Mouse (Mus musculus) frontal cortex, postnatal 25 days (tissue): ENCODE data around the gene Gm49405.

Experiments
- DNase-seq, 2 experiments: peaks; one replicate each; pipeline ENCODE4 v3.0.0; 2022; ENCODE audit warnings: low spot score in 2 of 2

Gm49405 gene

GRCm38 (mm10) chr19:3986334-3986733 lies 14.1 kb upstream of the Gm49405 start, which contains the start of gene Acy3:
TSS of gene Acy3 (plus strand) at chr19:3986570.
- peak; percentile 30 to 35 for DNase-seq

- no peak for DNase-seq
Observed at GRCm38 (mm10) chr19:3988066-3988465, 12.4 kb upstream of the Gm49405 start.

GRCm38 (mm10) chr19:3988750-3989149 lies 11.7 kb upstream of the Gm49405 start:
- DNase-seq = no peak

- no peak for DNase-seq
Observed at GRCm38 (mm10) chr19:3990804-3991203, 9.6 kb upstream of the Gm49405 start.

GRCm38 (mm10) chr19:3991562-3991961 lies 8.9 kb upstream of the Gm49405 start:
- no peak for DNase-seq

GRCm38 (mm10) chr19:3991966-3992365 lies 8.5 kb upstream of the Gm49405 start:
- no peak for DNase-seq

- no peak for DNase-seq
Observed at GRCm38 (mm10) chr19:3992416-3992815, 8.0 kb upstream of the Gm49405 start, which contains the start of gene Tbx10. TSS of gene Tbx10 (plus strand) at chr19:3992752.

GRCm38 (mm10) chr19:3994932-3995331 lies 5.5 kb upstream of the Gm49405 start:
- DNase-seq = no peak

- DNase-seq = no peak
Observed at GRCm38 (mm10) chr19:3995505-3995904, 4.9 kb upstream of the Gm49405 start.

GRCm38 (mm10) chr19:3996106-3996505 lies 4.3 kb upstream of the Gm49405 start:
- no peak for DNase-seq

GRCm38 (mm10) chr19:3996747-3997146 lies 3.7 kb upstream of the Gm49405 start:
- no peak for DNase-seq

GRCm38 (mm10) chr19:3997231-3997630 lies 3.2 kb upstream of the Gm49405 start:
- DNase-seq = no peak

- no peak for DNase-seq
Observed at GRCm38 (mm10) chr19:3998335-3998734, 2.1 kb upstream of the Gm49405 start.

GRCm38 (mm10) chr19:3999121-3999730 lies 1.2 kb upstream of the Gm49405 start:
- DNase-seq = no peak

GRCm38 (mm10) chr19:4000949-4001525 lies 611 bp downstream of the Gm49405 start:
- no peak for DNase-seq

- no peak for DNase-seq
Observed at GRCm38 (mm10) chr19:4001752-4002151, 1.3 kb downstream of the Gm49405 start.

- no peak for DNase-seq
Observed at GRCm38 (mm10) chr19:4003112-4003511, 2.7 kb downstream of the Gm49405 start, which contains the start of gene Doc2g. TSS of gene Doc2g (plus strand) at chr19:4003313.

GRCm38 (mm10) chr19:4003641-4004040 lies 3.2 kb downstream of the Gm49405 start:
- no peak for DNase-seq

- DNase-seq = no peak
Observed at GRCm38 (mm10) chr19:4004331-4004730, 3.9 kb downstream of the Gm49405 start.

GRCm38 (mm10) chr19:4005091-4005490 lies 4.7 kb downstream of the Gm49405 start:
- no peak for DNase-seq

GRCm38 (mm10) chr19:4005971-4006370 lies 5.5 kb downstream of the Gm49405 start:
- DNase-seq = no peak

- DNase-seq = no peak
Observed at GRCm38 (mm10) chr19:4011086-4011485, 10.7 kb downstream of the Gm49405 start.

GRCm38 (mm10) chr19:4012432-4013022 lies 12.1 kb downstream of the Gm49405 start, which contains the start of gene Ndufv1:
TSS of gene Ndufv1 (minus strand) at chr19:4012806.
- peak; percentile 95 to 96 for DNase-seq
